Mouse (Mus musculus) cortical plate, adult 2 months (tissue): ENCODE measurements around the gene Pacsin2.

Source experiments
- CTCF ChIP-seq: fragments of 200-500 bp; IDR thresholded peaks from 2 replicates; pipeline ENCODE4 v1.5.1; 2011; ENCODE audit warnings: mild to moderate bottlenecking, control low read depth, low read length; ENCODE audit not compliant: insufficient read depth; ENCODE audit errors: extremely low read depth
- POLR2A ChIP-seq: fragments of 200-500 bp; IDR thresholded peaks from 2 replicates; pipeline ENCODE4 v1.6.1; 2011; ENCODE audit warnings: mild to moderate bottlenecking, low read length, control low read depth; ENCODE audit not compliant: insufficient read depth; ENCODE audit errors: extremely low read depth

DNA sequence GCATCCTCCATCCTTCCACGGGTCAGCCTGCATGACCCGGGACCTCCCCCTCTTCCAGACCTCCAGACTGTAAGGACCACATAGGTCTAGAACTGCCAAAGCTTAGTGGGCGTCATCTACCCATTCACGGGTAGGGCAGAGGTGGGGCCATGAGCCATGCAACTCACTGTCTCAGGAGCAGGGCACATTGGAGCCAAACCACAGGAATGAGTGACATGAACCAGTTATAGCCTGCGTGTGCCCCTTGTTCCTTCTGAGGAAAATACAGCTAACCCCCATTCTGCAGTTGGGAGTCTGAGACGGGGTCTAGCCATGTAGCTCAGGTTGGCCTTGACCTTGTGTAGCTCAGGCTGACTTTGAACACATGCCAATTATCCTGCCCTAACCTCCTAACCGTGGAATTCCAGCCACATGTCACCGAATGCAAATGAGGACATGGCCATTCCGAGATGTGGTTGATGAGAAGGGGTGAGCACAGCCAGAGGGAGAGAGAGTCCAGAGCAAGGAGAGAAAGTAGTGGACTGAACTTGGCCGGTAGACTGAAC, 16.9 kb upstream of the Pacsin2 start:
- TF ChIP-seq POLR2A: no peak
- TF ChIP-seq CTCF: no peak
